Mouse (Mus musculus): ENCODE results near the gene Mocs3.

Mocs3 gene

GRCm38 (mm10) chr2:168242841-168243240 is 12.4 kb downstream of the Mocs3 start:
- no peak for DNase-seq (ENCODE audit: low spot score)

DNA sequence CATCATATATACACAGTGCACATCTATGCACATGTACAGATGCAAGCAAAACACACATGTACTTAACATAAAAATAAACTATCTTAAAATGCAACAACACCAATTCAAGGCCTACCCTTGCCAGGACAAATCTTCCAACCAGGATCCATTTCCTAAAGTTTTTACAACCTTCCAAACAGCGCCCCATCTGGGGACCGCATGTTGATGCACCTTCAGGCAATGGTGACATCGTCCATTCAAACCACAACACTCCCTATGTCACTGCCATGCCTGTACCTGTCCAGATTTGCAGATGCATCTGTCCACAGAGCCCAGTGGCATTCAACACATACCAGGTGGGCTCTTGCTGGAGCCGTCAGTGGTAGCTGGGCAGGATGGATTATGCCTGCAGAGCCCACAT is 12.9 kb downstream of the Mocs3 start:
- DNase-seq (ENCODE audit: low spot score) = no peak

DNA sequence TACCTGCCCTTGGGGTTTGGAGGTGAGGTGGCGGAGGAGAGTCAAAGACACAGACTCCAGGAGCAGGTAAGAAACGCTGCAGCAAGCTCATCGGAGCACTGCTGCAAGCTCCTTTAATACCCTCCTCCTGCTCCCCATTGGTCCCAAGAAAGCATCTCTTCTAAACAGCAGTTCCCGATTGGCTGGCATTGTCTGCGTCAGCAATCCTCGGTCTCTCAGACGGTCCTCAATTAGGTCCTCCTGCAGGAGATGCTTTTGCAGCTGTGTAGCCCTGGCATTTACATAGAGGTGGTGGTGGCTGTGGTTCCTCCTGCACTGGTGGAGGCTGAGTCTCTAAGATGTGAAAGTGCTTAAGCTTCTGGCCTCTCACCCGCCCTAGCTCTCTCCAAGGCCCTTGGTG is 15.1 kb downstream of the Mocs3 start:
- no peak for DNase-seq (ENCODE audit: low spot score)

DNA sequence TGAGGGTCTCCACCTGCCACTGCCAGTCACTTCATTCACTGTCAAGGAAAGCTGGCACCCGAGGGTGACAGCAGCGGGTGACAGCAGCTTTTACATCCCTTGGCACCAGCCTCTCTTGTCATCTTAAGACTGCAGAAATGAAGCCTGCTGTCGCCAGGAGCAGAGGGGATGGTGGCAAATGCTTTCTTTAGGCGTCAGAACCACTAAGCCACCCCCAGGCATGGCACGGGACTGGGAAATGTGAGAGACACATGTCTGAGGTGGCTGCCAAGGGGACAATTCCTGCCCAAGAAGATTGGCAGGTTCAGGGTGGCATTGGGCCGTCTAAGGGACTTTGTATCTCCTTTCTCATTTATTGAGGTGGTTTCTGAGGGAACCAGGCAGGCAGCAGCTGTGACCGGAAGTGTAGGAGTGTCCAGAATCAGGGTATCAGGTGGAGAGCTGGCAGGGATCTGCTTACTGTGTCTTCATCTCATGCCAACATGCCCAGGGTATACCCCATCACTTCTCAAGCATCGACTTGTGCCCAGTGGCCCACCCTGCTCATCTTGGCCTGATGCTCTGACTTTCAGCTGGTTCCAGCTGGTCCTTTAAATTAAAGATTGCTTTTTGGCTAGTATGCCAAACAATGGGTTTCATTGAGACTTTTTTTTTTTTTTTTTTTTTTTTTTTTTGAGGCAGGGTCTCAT is 17.9 kb downstream of the Mocs3 start:
- no peak for DNase-seq (ENCODE audit: low spot score)

DNA sequence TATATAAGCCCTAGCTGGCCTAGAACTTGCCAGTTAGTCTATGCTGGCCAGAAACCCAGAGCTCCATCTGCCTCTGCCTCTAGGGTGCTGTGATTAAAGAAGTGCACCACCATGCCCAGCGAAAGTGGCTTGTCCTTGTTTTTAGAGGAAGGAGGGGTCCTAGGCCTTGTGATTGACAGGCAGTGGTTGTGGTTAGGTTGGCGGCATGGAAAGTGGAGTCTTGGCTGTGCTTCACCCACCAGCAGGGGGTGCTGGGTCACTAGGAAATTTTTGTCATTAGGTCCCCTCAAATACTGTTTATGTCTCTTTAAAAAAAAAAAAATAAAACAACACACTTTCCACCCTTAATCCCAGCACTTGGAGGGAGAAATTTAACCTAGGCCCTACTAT is 18.4 kb downstream of the Mocs3 start:
- peak; percentile 14 for DNase-seq (ENCODE audit: low spot score)

GRCm38 (mm10) chr2:168250270-168250669 is 19.8 kb downstream of the Mocs3 start:
- DNase-seq (ENCODE audit: low spot score) = peak; percentile 82

- DNase-seq (ENCODE audit: low spot score) = peak; percentile 31
Observed at GRCm38 (mm10) chr2:168252639-168253292, 22.3 kb downstream of the Mocs3 start.

DNA sequence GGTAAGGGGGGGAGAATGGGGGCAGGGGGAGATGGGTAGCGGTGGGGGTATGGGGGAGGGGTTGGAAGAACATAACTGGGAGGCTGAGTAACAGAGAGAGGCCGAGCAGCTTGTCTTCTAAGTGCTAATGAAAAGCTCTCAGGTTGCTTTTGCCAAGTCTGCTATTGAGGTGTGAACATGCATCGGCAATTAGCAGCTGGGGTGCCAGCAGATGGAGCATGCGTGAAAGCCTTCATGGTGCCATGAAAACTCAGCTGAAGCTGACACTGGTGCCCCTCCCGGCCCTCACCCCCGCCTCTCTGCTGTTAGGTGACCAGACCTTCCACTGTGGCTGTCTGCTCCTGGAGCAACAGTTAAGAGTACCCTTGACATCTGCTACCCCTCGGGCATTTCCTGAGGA is 23.4 kb downstream of the Mocs3 start:
- no peak for DNase-seq (ENCODE audit: low spot score)

DNA sequence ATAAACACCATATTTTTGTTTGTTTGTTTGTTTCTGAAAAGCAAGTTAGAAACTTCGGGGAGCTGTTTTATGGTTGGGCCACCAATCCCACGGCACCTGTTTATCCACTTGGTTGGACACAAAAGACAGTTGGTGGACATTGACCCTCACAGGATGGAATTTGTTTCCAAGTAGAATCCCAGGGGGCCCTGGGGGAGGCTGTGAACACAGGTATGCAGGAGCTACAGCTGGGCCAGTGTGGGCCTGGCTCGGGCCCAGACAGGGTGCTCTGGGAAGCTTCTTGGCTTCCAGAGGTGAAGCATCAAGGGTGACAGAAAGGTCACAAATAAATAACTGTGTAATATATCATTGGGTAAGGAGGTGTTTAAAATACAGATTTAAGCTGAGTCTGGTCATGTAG is 26.1 kb downstream of the Mocs3 start:
- no peak for DNase-seq (ENCODE audit: low spot score)

- no peak for DNase-seq (ENCODE audit: low spot score)
Observed at GRCm38 (mm10) chr2:168257188-168257587, 26.8 kb downstream of the Mocs3 start.

- no peak for DNase-seq (ENCODE audit: low spot score)
Observed at GRCm38 (mm10) chr2:168259046-168259445, 28.6 kb downstream of the Mocs3 start.

GRCm38 (mm10) chr2:168260124-168260523 is 29.7 kb downstream of the Mocs3 start:
- DNase-seq (ENCODE audit: low spot score) = no peak

DNA sequence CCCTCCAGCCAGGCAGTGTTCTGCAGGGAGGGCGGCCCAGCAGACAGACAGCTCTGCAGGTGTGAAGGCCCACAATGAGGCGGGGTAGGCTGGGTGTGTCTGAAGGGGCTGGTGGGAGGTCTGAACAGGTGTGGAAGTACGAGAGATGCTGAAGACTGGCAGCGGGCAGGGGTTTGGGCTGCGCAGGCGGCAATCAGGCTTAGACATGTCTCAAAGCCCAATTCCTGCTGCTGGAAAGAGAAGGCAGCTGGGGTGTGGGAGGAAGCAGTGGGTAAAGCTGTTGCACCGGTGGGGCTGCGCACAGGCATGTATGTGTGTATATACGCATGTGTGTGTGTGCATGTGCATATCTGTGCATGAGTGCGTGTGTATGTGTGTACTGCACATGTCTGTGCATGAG is 30.5 kb downstream of the Mocs3 start:
- DNase-seq (ENCODE audit: low spot score) = no peak

DNA sequence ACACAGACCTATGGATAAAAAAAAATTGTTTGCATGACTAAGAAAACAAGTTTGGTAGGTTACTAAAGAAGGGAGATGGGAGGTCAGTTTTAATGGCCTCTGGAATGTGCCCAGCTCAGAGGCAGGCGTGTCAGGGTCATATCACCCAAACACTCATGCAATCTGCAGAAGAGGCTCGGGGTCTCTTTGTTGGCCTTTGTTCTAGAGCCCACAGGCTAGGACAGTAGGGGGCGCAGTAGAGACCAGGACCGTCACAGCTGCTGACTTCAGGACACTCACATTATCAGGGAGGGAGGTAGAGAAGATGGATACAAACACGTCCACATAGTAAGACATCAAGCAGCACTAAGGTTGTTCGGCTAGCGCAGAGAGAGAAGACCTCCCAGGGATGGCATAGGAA is 37.6 kb downstream of the Mocs3 start:
- no peak for DNase-seq (ENCODE audit: low spot score)

DNA sequence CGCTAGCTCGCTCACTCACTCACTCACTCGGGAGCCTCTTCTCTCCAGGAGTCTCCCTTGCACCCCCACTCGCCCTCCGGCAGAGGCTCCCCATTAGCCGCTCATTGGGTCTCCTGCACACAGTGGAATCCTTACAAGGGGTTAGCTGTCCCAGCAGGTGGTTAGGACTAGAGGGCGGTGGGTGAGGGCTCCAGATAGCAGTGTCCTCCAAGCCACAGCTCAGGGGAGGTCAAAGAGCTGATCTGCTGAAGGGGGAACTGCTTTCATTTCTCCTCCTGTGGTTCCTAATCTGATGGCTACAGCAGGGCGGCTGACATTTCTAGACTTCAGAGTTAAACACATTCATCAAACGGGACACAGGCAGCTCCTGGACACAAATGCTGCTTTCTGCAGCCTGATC is 43.0 kb downstream of the Mocs3 start:
- no peak for DNase-seq (ENCODE audit: low spot score)

DNA sequence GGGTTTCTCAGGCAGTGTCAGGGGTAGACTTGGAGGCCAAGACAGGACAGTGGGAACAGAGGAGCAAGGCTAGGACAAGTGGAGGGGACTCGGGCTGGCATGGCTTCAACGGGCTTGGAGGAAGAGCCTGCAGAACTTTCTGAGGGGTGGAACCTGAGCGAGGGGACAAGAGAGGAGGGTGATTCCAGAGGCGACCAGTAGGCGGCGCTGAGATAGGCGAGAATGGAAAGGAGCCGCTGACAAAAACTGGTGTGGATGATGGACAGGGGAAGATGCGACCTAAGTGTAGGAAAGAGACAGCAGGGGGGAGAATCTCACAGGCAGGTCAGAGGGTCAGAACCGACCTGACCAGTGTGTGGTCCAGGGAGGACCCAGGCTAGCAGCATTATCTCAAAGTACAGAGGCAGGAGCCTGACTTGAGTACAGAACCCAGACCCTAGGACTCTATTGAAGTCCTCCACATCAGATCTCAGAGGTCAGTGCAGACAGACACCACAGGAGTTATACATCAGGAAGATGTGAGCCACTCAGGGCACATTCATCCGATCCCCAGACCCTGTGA is 44.0 kb downstream of the Mocs3 start:
- DNase-seq (ENCODE audit: low spot score) = peak; percentile 29

DNA sequence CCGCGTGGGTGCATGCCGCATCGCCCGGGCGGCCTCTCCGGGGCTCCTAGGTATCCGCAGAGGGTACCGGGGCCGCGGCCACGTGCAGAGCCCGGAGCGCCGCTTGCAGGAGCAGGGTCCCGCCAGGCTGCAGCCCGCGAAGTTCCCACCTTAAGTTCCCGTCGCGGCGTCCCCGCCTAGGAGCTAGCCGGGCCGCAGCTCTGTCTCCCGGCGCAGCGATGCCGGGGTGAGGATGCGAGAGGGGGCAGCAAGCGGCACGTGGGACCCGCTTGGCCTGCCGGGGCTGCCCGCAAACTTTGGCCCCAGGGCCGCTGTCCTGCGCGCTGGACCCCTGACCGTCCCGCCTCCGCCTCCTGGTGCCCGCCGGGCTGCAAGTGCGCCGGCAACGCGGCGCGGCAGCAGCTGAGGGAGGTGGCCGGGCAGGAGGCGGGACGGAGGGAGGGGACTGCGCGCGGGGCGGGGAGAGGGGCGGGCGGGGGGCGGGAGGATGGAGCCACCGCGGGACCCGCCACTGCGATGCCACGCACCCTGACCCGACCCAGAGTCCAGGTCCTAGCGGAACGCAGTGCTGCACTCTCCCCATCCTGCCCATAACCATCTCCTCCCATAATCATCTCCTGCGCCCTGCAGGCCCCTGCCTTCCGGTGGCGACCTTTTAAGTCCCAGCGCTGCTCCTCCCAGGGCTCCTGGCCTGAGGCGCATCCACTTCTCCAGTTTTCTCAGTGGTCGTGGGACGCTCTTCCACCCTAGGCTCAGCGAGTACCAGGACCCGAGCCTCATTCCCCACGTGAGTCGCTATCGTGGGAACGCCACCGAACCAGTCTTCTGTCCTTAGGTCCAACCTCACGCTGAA is 50.5 kb downstream of the Mocs3 start:
- DNase-seq (ENCODE audit: low spot score) = no peak

- no peak for DNase-seq (ENCODE audit: low spot score)
Observed at GRCm38 (mm10) chr2:168281582-168281981, 51.2 kb downstream of the Mocs3 start, which contains the start of gene Kcng1. Gene Kcng1, minus strand, starts transcription at chr2:168281736.

All from c-Kit-positive CD71-positive TER-119-positive erythroid progenitor cells, embryonic 14.5 days (primary cell).